Mouse (Mus musculus) ES-CJ7 (cell line): ENCODE measurements at regions not wholly inside any gene's neighbourhood (a gene's known extent, or its start where the extent isn't known, plus 50 kb on each side); places are given as distances from the start of the nearest gene placed in this dataset.

ENCODE experiments used
- DNase-seq: peaks from one replicate; pipeline ENCODE4 v3.0.0; 2011; ENCODE audit warnings: low read depth, low spot score

DNA sequence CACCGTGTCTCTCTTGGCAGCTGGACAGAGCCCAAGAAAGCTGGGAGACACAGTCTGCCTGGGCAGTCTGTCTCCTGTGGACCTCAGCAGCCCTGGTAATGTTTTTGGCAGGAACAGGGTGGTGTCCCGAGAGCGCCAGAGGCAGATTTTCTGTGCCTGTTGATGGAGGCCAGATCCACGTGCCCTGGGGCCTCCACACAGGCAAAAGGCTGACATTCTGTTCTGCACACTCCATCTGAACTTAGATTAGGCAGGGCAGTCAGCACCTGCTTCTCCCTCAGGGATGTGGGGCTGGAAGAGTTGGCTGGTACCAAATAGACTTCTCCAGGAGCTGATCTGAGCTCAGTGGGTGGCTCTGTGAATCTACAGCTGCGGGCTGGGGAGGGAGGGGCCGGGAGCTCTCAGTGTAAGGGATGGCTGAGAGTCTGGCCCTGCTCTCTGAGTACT is 83.8 kb downstream of the Gadd45g start:
- DNase-seq, result no peak

DNA sequence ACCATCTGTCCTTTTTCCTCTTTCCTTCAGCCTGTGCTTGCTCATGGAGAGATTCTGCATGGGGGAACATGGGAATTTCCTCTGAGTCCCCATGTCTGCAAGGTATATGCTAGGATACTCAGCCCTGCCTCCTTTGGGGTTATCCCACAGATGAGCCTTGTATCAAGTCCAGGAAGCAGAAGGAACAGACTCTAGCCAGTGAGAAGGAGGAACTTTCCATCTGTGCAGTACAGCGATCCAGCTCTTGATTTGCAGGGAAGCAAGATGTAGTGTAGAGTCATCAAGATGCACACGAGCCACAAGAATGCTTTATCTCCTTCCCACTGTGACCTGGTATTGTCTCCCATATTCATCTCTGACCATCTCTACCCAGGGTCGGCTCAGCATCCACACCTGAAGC is 84.5 kb downstream of the Gadd45g start:
- no peak for DNase-seq

DNA sequence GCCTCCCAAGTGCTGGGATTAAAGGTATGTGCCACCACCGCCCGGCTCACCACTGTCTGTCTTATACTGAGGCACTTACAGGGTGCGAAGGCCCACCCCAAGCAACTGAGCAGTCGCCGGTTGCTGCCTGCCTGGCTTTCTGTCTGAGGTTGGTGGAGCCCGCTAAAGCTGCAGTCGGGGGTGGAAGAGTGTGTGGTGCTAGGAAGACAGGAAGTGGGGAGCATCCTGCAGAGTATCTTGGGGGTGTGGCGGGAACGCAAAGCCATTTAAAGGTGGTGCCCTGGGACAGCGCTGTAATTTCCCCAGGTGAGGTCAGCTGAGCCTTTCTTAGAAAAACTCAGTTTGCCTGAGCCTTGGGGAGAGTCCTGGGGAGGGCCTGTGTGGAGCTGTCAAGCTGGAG is 89.3 kb downstream of the Gadd45g start:
- no peak for DNase-seq

DNA sequence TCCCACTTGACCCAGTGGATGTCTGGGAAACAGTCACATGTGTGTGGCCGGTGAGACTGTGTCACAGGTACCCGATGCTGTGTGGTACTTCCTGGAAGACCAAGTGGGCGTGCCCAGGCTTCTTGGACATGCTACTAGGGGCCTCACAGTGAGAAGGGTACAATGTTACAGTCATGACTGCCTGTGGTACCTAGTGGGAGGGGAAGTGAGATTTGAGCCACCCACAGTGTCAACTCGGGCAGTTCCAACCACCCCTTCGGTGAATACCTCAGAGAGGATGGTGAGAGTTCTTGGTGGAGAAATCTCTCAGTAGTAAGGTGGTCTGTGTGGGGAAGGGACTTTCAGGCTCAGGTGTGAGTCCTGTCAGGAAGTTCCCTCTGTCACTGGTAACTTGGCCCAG is 90.0 kb downstream of the Gadd45g start:
- DNase-seq, result no peak

DNA sequence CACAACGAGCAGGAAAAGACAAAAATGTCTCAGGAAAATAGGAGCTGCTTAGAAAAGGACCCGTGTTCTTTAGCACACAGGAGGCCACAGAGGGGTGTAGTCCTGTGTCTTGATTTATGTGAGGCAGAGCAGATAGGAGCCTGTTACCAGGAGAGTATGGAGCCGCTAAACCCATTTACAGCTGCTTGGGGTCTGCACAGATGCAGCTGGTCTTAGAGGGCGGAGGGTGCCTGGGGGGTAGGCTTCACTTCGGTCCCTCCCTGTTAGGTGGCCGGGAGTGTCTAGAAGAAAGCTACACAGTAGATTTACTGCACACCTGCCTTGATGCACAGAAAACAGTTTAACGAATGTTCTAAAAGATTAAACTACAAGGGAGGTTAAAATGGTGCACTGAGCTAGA is 91.4 kb downstream of the Gadd45g start:
- no peak for DNase-seq

DNA sequence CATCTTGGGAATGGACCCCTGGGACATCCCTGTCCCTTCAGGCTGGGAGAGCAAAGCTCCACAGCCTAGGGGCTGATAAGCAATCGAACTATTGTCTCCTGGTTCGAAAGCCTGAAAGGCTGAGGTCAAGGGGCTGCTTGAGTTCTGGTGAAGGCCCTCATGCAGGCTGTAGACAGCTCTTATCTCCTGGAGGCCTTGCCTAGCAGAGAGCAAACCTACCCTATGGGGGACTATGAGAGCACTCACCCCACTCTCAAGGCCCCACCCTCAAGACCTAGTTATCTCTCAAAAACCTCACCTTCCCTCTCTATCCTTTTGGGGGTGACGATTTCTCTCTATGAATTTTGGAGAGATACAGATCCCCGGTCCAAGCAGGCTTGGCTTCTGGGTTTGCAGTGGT is 92.8 kb downstream of the Gadd45g start:
- no peak for DNase-seq

DNA sequence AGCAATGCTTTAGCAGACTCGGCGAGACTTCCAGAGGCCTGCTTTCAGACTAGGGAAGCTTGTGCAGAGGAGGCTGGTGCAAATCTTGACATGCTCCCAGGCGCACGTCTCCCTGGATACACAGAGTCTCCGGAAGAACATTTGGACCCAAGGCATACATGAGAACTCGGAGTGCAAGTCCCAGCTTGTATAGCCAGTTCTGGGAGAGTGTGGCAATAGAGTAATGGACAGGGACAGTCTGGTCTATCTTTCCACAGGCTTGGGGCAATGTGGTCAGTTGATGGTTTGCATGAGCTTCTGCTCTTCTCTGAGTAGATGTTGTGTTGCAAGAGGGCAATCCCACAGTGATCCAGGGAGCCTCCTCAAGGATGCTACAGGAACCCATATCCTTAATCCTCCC is 93.2 kb downstream of the Gadd45g start:
- no peak for DNase-seq

DNA sequence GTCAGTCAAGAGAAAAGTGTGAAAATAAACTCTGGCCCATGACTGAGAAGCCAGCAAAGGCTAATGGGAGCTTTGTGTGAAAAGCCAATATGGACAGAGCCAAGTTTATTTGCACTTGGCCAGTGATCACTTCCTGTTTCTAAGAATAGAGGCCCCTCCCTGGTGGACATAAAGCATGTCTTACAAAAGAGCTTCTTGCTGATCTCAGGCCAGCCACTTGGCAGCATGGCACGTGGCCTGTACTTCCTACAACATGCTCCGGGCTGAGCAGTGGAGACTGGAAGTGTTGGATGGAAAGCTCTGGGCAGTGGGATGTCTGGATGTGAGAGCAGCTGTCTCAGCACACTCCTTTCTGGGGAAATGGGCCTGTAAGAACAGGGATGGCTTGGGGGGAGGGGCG is 99.7 kb downstream of the Gadd45g start:
- DNase-seq, result no peak

DNA sequence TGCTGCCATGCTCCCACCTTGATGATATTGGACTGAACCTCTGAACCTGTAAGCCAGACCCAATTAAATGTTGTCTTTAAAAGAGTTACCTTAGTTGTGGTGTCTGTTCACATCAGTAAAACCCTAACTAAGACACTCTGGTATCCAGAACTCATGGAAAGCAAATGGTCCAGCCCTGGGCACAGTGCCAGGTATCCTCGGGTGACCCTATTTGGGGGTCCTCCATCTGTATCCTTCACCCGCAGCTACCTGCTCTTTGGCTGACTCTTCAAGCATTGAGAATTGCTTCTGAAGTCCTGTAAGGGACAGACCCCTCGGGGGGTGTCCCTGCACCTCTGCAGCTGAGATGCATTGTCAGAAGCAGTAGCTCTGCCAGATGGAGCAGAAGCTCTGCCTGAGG is 102.4 kb downstream of the Gadd45g start:
- DNase-seq, result no peak

DNA sequence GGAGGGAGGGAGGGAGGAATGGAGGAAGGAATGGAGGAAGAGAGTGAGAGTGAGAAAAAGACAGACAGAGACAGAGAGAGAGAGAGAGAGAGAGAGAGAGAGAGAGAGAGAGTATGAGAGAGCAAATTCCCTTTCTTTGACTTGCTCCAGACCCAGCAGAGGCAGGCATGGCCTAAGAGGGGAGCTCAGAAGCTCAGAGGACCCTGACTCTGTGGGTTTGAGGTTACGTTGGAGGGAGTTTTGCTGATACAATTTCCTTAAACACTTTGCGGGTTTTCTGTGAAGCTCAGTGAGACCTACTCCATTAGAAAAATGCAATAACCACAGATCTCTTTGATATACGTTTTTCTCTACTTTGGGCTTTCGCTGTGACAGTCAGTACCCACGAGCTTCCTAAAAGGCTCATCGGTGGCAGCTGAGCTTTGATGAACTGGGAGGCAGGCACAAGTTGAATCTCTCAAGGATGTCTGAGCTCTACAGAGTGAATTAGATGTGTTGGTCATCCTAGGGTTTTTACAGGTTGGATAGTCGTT is 105.1 kb downstream of the Gadd45g start:
- no peak for DNase-seq

DNA sequence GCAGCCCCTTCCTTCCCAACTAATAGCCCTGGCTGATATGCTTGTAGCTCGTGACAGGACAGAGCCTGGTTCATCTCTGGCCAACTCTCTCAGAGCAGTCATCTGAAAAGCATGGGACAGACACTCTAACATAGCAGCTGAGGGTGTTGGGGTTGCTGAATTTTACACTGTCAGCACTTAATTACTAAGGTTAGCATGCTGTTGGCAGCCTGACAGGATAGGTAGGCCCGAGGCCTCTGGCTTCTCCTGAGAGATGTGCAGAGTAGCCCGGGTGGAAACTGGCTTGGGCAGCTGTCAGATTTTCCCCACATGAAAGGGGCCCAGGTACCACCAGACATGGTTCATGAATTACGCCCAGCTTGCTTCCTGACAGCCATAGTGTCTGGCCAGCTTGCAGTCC is 106.6 kb downstream of the Gadd45g start:
- DNase-seq, result no peak

DNA sequence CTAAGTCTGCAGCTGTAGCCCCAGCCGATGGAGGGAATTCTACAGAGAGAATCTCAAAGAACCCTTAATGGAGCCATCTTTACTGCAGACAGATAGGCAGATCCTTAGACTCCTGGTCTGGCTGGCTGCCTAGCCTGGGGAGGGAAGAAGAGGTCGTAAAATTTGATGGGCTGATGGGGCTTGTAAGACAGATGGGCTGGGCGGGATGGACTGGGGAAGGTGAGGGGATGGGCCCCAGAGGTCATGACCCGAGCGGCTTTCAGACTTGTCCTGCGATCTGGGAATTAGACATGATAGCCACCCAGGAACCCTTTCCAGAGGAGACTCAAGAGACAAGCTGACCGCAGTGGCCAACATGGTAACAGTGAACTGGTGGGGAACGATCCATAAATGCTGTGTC is 107.1 kb downstream of the Gadd45g start:
- DNase-seq, result no peak

DNA sequence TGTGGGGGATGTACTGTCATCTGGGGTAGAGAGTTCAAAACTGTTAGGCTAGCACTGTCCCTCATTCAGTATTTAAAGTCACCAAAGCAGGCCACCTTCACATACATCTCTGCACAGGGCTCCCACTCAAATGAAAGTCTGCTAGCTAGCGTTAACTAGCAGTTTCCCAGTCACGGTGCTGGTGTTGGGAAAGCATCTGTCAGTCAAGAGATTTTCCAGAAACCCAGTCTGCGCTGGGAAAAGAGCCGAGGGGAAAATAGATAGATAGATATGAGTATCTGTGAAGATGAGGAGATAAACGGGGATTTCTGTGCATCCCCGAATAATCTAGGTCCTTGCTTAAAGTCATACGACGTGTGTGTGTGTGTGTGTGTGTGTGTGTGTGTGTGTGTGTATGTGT is 110.6 kb downstream of the Gadd45g start:
- DNase-seq, result no peak

DNA sequence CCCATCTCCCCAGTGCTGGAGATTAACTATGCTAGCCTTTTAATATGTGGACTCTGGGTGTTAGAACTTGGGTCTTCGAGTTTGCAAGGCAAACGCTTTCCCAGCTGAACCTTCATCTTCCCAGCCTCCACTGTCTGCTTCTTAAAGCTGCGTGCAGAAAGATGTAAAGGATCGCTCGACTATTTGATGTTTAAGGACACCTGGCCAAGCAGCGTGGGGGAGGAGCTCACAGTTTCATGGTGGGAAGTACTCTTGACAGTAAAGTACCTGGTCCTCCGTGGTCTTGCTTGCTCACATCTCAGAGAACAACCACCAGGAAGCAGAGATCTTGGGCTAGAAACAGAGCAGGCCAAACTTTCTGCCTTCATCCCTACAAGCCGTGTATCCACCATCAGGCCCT is 113.1 kb downstream of the Gadd45g start:
- no peak for DNase-seq

DNA sequence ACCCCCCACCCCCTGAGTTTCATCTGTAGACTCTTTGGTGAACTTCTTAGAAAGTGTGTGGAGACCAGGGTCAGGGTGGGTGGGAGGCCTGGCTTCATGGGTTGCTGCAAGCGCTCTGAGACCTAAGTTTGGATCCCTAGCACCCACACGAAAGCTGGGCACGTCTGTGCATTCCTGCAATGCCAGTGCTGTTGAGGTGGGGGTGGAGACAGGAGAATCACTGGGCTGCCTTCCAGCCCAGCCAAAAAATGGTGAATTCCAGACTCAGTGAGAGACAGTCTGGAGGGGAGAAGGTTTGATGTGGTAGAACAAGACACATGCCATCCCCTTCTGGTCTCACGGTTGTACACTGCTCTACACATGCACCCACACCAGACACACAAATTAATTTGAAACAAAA is 113.8 kb downstream of the Gadd45g start:
- DNase-seq, result no peak

DNA sequence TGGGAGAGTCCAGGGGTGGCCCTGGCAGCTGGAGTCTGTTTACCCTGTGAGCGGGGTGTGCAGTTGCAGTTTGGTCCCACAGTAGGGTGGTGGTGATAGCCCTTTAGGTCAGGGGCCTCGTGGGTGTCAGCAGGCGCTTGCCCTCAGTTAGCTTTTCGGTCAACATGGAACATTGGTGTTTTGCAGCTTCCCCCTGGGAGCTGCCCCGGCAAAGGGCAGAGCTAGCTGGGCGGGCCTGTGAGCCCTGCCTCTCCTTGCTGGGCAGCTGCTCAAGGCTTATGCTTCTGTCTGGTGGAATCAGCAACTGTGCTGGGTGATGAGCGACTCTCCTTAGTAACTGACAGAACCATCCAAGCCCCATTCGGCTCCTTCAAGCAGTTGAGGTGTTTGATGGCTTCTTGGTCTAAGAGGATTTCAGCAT is 115.7 kb downstream of the Gadd45g start:
- no peak for DNase-seq

DNA sequence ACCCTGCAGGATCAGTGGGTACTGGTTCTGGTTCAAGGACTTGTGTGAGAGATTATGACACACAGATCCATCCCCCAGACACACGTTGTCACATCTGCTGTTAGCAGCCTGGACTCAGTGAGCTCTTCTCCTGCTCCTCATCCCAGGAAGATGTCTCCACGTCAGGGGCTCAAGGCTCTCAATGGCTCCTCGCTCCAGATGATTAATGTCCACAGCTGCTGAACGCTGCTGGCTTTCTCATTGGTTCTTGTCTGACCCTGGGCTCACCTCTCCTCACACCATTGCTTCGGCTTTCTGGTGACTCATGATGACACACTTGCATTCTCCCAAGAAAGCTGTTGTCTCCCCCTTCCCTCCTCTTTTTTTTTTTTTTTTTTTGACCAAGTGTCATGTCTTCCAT is 116.2 kb downstream of the Gadd45g start:
- DNase-seq, result no peak

DNA sequence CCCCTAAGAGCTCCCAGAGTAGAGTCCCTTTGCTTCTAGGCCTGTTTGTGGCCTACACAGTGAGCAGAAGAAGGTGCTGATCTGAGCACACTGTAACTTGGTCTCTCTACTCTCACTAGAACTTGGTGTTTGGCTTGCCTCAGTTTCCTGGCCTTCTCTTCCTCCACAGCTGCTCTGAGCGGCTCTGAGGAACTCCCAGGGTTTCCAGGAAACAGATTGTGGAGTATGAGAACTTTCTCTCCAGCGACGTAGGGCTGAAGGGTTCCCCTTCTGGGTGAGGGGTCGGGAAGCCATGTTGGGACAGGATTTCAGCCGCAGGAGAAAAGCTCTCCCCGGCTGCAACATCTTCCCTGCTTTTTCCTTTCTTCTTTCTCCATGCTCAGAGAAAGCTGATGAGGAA is 117.5 kb downstream of the Gadd45g start:
- DNase-seq, result no peak

DNA sequence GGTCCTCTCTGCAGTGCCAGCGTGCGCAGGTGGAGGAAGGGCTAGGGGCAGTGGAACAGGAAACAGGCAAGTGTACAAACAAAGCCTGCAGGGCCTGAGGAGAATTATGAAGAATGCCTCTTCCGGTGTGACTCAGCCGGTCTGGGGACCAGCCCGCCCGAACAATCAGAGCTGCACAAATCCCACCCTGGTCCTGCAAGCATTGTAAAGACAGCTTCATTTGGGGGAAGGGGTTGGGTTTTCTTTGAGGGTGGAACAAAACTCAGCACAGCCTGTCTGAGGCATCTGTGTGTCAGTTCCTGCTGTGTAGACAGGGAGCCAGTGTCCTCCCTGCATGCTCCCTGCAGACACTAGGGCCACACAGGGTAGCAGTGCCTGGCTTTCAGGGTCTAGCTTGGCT is 117.9 kb downstream of the Gadd45g start:
- peak; percentile 14 for DNase-seq

DNA sequence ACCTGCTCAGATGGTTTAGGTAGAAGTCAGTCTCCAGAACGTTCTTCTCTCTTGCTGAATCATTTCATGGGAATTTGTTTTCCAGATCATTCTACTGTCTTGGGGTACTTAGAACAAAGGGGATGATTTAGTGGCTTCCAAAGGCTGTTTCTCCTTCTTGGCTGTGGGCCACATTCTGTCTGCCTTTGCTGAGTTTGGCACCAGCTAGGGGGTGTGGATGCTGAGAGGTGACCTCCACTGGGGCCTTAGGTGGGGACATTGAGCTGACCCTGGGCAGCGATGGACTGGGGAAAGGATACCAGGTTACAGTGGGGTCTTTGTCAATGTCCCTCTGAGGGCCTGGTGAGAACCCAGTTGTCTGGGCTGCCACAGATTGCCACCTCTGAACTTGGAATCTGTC is 118.4 kb downstream of the Gadd45g start:
- DNase-seq, result no peak

DNA sequence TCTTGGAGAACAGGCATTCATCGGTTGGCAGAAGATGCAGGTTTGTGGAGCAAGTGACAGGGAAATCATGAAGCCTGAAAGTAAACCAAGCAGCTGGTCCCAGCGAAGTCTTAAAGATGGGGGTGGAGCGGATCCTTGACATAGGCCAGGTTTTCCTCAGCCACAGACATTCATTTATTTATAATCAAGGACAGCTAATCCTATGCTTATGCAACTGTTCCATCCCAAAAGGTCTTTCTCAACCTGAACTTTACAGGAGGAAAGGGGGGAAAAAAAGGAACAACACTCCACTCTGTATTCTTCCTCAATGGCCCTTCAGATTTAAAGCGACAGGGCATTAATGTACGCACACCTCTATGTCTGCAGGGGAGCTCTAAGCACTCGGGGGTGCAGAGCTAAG is 121.6 kb downstream of the Gadd45g start:
- no peak for DNase-seq

DNA sequence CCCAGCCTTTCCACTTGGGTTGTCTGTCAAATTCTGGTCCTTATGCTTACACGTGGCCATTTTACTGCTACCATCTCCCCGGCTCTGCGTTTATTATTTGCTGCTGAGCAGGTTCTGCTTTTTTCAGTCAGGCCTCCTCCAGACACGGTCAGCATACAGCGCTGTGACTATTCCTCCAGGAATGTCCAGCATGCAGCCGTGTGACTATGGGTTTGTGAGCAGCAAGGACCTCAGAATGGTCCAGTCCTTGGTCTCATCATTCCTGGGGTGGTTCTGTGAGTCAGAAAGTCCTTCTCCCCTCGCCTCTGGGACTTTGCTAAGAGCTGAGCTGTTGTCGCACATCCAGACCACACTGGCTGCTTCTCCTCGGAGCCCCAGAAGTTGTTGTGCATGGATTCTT is 122.3 kb downstream of the Gadd45g start:
- no peak for DNase-seq

DNA sequence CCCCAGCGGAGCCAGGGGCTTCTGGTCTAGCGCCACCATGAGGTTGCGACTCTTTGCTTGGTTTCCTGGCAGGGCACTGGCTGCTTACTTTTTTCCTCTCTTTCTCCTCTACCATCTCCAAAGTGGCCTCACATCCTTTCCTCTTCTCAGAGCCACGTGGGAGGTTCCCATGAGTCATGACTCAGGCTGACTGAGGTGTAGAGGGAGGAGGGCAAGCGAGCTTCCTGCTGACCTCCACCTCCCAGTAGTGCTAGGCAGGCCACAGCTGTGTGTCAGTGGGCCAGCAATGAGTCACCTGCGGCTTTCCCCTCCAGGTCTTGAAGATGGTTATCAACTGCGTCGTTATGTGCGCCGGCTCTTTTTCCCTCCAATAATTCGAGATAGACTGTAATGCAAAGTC is 123.6 kb downstream of the Gadd45g start:
- no peak for DNase-seq

DNA sequence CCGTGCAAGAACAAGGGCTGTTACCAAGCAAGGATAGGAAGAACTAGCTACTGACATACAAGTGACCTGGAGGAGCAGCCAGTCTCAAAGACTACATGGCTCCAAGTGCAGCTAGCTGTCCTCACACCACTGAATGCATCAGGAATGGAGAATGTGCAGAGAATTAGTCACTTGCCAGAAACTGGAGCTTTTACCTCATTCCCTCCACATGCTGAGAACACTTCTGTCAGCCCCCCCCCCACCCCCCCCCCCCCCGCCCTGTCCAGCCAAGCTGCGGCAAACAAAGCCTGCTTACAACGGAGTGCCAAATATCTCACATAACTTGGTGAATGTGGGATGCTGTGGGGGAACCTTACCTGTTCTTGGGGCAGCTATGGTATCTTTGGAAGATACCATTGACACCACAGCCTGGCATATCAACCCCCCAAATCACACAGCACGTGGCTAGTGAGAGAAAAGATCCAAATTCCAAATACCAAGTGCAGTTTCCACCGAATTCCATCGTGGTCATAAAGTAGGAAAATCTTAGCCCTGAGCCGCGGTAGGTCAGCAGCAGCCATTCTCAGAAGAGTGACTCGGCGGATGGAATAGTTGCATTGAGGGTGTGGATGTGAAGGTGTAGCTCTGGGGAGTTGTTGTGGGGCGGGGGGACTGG is 126.3 kb downstream of the Gadd45g start:
- no peak for DNase-seq
